Mouse (Mus musculus): ENCODE results near the gene Myom3. TPM values are rescaled to one million over a fixed set of nuclear protein-coding genes. Genes with fewer than 3 reads are reported as not detected.

Myom3 gene
- polyA plus RNA-seq, 1 experiment, result 0.13 TPM

GRCm38 (mm10) chr4:135727817-135728216 lies 31.7 kb upstream of the Myom3 start, which contains the start of gene Il22ra1:
Il22ra1 (plus strand) TSS chr4:135728172.
- H3K27ac ChIP-seq (ENCODE audit: control insufficient read depth, insufficient read depth, low read length), result no peak within 1 kb of the TSS
- TF ChIP-seq CTCF (IDR thresholded peaks at IDR 0.05; ENCODE audit: borderline replicate concordance, control insufficient read depth, extremely low read depth, insufficient read depth, low read length, poor library complexity) (no peak), POLR2A (IDR thresholded peaks at IDR 0.05; ENCODE audit: control insufficient read depth, extremely low read depth, insufficient read depth, low read length, poor library complexity) (no peak)
- no peaks in the 10 kb centered on the region; the same call in 1 of the 2 replicates for H3K27me3 ChIP-seq (ENCODE audit: control insufficient read depth, insufficient read depth, low read length)
- H3K4me3 ChIP-seq (ENCODE audit: control insufficient read depth, insufficient read depth, low read length), result no peak within 1 kb of the TSS
- WGBS, result 69% methylated on average over 14 of the region's 14 CpGs
- no peaks in the 10 kb centered on the region for H3K4me1 ChIP-seq (replicated peaks; ENCODE audit: control insufficient read depth, insufficient read depth, low read length)
- DNase-seq, result no peak
- H3K36me3 ChIP-seq (ENCODE audit: control insufficient read depth, insufficient read depth, low read length), result no peaks in the 10 kb centered on the region

- DNase-seq, result no peak
- Histone ChIP-seq H3K4me1 (replicated peaks; ENCODE audit: control insufficient read depth, insufficient read depth, low read length) (no peaks in the 10 kb centered on the region), H3K4me3 (ENCODE audit: control insufficient read depth, insufficient read depth, low read length) (no peak overlapping the region), H3K36me3 (ENCODE audit: control insufficient read depth, insufficient read depth, low read length) (no peaks in the 10 kb centered on the region), H3K27me3 (ENCODE audit: control insufficient read depth, insufficient read depth, low read length) (no peaks in the 10 kb centered on the region; the same call in 1 of the 2 replicates), H3K27ac (ENCODE audit: control insufficient read depth, insufficient read depth, low read length) (no peak overlapping the region)
- TF ChIP-seq POLR2A (IDR thresholded peaks at IDR 0.05; ENCODE audit: control insufficient read depth, extremely low read depth, insufficient read depth, low read length, poor library complexity) (no peak), CTCF (IDR thresholded peaks at IDR 0.05; ENCODE audit: borderline replicate concordance, control insufficient read depth, extremely low read depth, insufficient read depth, low read length, poor library complexity) (no peak)
- 90% methylated on average over 9 of the region's 9 CpGs for WGBS
Observed at GRCm38 (mm10) chr4:135730204-135730603, 29.3 kb upstream of the Myom3 start.

DNA sequence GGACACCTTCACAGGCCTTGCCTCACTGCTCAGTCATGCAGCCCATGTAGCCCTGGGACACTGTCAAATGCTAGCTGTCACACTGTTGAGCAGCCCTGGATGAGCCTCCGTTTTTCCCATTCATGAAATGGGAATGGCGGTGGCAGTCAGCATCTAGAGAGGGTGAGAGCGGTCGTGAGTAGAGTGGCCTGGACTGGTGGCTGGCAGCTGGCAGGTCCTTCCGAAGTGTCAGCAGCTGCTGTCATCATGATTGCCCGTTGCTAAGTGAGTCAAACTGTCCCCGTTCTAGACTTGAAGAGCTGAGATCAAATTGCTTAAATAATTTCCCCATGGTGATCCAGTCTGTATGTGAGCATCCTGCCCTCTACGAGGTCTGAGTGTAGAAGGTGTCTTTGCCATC lies 28.6 kb upstream of the Myom3 start:
- no peaks in the 10 kb centered on the region; the same call in 1 of the 2 replicates for H3K27me3 ChIP-seq (ENCODE audit: control insufficient read depth, insufficient read depth, low read length)
- WGBS, result 88% methylated on average over 8 of the region's 8 CpGs
- DNase-seq, result no peak
- H3K4me1 ChIP-seq (replicated peaks; ENCODE audit: control insufficient read depth, insufficient read depth, low read length), result no peaks in the 10 kb centered on the region
- TF ChIP-seq POLR2A (IDR thresholded peaks at IDR 0.05; ENCODE audit: control insufficient read depth, extremely low read depth, insufficient read depth, low read length, poor library complexity) (no peak), CTCF (IDR thresholded peaks at IDR 0.05; ENCODE audit: borderline replicate concordance, control insufficient read depth, extremely low read depth, insufficient read depth, low read length, poor library complexity) (no peak)
- H3K36me3 ChIP-seq (ENCODE audit: control insufficient read depth, insufficient read depth, low read length), result no peaks in the 10 kb centered on the region
- no peak overlapping the region for H3K4me3 ChIP-seq (ENCODE audit: control insufficient read depth, insufficient read depth, low read length)
- H3K27ac ChIP-seq (ENCODE audit: control insufficient read depth, insufficient read depth, low read length), result no peak overlapping the region

- H3K4me1 ChIP-seq (replicated peaks; ENCODE audit: control insufficient read depth, insufficient read depth, low read length), result no peaks in the 10 kb centered on the region
- no peak overlapping the region for H3K27ac ChIP-seq (ENCODE audit: control insufficient read depth, insufficient read depth, low read length)
- 96% methylated on average over 14 of the region's 14 CpGs for WGBS
- TF ChIP-seq CTCF (IDR thresholded peaks at IDR 0.05; ENCODE audit: borderline replicate concordance, control insufficient read depth, extremely low read depth, insufficient read depth, low read length, poor library complexity) (no peak), POLR2A (IDR thresholded peaks at IDR 0.05; ENCODE audit: control insufficient read depth, extremely low read depth, insufficient read depth, low read length, poor library complexity) (no peak)
- H3K36me3 ChIP-seq (ENCODE audit: control insufficient read depth, insufficient read depth, low read length), result no peaks in the 10 kb centered on the region
- no peak overlapping the region for H3K4me3 ChIP-seq (ENCODE audit: control insufficient read depth, insufficient read depth, low read length)
- DNase-seq, result no peak
- H3K27me3 ChIP-seq (ENCODE audit: control insufficient read depth, insufficient read depth, low read length), result no peaks in the 10 kb centered on the region
Observed at GRCm38 (mm10) chr4:135733901-135734300, 25.6 kb upstream of the Myom3 start.

DNA sequence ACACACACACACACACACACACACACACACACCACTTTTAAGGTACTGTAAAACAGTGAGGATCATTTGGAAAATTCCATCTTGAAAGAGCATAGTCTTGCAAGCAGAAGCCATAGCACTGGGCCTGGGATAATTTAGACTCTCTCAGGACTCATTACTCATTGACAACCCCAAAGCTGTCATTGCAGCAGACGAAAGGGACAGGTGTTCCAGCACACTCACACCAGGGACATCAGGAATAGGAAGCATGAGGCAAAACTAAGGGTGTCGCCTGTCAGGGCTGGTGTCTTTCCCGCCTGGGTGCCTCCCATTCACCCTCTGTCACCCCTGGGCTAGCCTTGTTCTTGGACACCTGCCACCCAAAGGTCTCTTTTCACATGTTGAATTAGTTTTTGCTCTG lies 22.6 kb upstream of the Myom3 start:
- no peak overlapping the region for H3K4me3 ChIP-seq (ENCODE audit: control insufficient read depth, insufficient read depth, low read length)
- TF ChIP-seq CTCF (IDR thresholded peaks at IDR 0.05; ENCODE audit: borderline replicate concordance, control insufficient read depth, extremely low read depth, insufficient read depth, low read length, poor library complexity), result no peak
- no peak for TF ChIP-seq POLR2A (IDR thresholded peaks at IDR 0.05; ENCODE audit: control insufficient read depth, extremely low read depth, insufficient read depth, low read length, poor library complexity)
- H3K36me3 ChIP-seq (ENCODE audit: control insufficient read depth, insufficient read depth, low read length), result no peaks in the 10 kb centered on the region
- no peak for DNase-seq
- 91% methylated on average over 3 of the region's 3 CpGs for WGBS
- no peaks in the 10 kb centered on the region for H3K4me1 ChIP-seq (replicated peaks; ENCODE audit: control insufficient read depth, insufficient read depth, low read length)
- H3K27ac ChIP-seq (ENCODE audit: control insufficient read depth, insufficient read depth, low read length), result no peak overlapping the region
- H3K27me3 ChIP-seq (ENCODE audit: control insufficient read depth, insufficient read depth, low read length), result no peaks in the 10 kb centered on the region

DNA sequence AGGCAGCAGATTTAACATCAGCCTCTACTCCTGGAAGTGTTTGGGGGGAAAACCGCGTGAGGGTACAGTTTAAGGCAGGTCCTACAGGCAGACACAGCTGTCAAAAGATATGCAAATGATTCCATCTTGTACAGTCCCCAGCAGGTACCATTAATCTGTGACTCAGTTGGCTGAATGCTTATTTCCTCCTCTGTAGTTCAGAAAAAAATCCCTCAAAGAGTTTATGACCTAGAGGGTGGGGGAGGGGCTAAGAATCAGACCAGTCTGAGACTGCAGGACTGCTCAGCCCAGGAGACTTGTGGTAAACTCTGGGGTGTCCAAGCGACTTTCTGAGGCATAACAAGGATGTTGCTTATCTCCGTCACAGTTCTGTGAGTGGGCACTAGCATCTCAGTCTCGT lies 21.3 kb upstream of the Myom3 start:
- Histone ChIP-seq H3K4me1 (replicated peaks; ENCODE audit: control insufficient read depth, insufficient read depth, low read length) (no peaks in the 10 kb centered on the region), H3K36me3 (ENCODE audit: control insufficient read depth, insufficient read depth, low read length) (no peaks in the 10 kb centered on the region), H3K4me3 (ENCODE audit: control insufficient read depth, insufficient read depth, low read length) (no peak overlapping the region), H3K27me3 (ENCODE audit: control insufficient read depth, insufficient read depth, low read length) (no peaks in the 10 kb centered on the region), H3K27ac (ENCODE audit: control insufficient read depth, insufficient read depth, low read length) (no peak overlapping the region)
- TF ChIP-seq CTCF (IDR thresholded peaks at IDR 0.05; ENCODE audit: borderline replicate concordance, control insufficient read depth, extremely low read depth, insufficient read depth, low read length, poor library complexity), result no peak
- TF ChIP-seq POLR2A (IDR thresholded peaks at IDR 0.05; ENCODE audit: control insufficient read depth, extremely low read depth, insufficient read depth, low read length, poor library complexity), result no peak
- no peak for DNase-seq
- 71% methylated on average over 5 of the region's 5 CpGs for WGBS

- TF ChIP-seq POLR2A (IDR thresholded peaks at IDR 0.05; ENCODE audit: control insufficient read depth, extremely low read depth, insufficient read depth, low read length, poor library complexity), result no peak
- no peak for TF ChIP-seq CTCF (IDR thresholded peaks at IDR 0.05; ENCODE audit: borderline replicate concordance, control insufficient read depth, extremely low read depth, insufficient read depth, low read length, poor library complexity)
- 83% methylated on average over 7 of the region's 7 CpGs for WGBS
- no peaks in the 10 kb centered on the region for H3K4me1 ChIP-seq (replicated peaks; ENCODE audit: control insufficient read depth, insufficient read depth, low read length)
- H3K27me3 ChIP-seq (ENCODE audit: control insufficient read depth, insufficient read depth, low read length), result no peaks in the 10 kb centered on the region
- no peak for DNase-seq
- H3K27ac ChIP-seq (ENCODE audit: control insufficient read depth, insufficient read depth, low read length), result no peak overlapping the region
- H3K4me3 ChIP-seq (ENCODE audit: control insufficient read depth, insufficient read depth, low read length), result no peak overlapping the region
- no peaks in the 10 kb centered on the region for H3K36me3 ChIP-seq (ENCODE audit: control insufficient read depth, insufficient read depth, low read length)
Observed at GRCm38 (mm10) chr4:135739148-135739547, 20.4 kb upstream of the Myom3 start.

Measured in thymus, adult 2 months (tissue).